Mouse (Mus musculus) ES-E14 (cell line): Measurements from ENCODE around the gene Pgap3.

Experiments used
- HCFC1 ChIP-seq: IDR thresholded peaks from 2 replicates; pipeline ENCODE4 v1.6.1; 2012; ENCODE audit warnings: low read length, inconsistent platforms, borderline replicate concordance; ENCODE audit not compliant: insufficient read depth
- MAFK ChIP-seq: IDR thresholded peaks from 2 replicates; pipeline ENCODE4 v1.6.1; 2014; ENCODE audit warnings: mild to moderate bottlenecking, low read depth, low read length, inconsistent platforms; ENCODE audit not compliant: insufficient read depth
- ZC3H11A ChIP-seq: IDR thresholded peaks from 2 replicates; pipeline ENCODE4 v1.6.1; 2012; ENCODE audit warnings: low read depth, mild to moderate bottlenecking, inconsistent platforms, low read length, borderline replicate concordance
- ZNF384 ChIP-seq: IDR thresholded peaks from 2 replicates; pipeline ENCODE4 v1.6.1; 2012; ENCODE audit warnings: low read depth, low read length, inconsistent platforms

DNA sequence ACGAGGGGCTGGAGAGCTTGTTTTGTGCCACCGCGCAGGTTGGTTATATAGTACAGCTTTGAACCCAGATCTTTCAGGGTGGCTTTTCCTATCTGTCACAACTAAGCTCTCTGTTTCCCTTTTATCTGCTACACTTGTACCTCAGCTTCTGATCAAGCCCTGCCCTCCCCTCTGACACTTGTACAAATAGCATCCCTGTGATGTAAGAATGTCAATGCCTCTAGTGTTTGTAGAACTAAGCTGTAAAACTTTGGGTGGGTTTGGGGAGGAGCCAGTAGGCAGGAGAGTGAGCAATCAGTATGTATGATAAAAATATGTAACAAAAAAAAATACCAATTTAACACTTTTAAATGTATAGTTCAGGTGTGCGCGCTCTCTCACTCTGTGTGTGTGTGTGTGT lies 35.9 kb downstream of the Pgap3 start:
- TF ChIP-seq ZNF384 (no peak), HCFC1 (no peak), ZC3H11A (no peak), MAFK (no peak)
